ENCODE assay signal across 21 mouse cellular contexts in genomic region chr3:149306709-149307108, GRCm38 (mm10).
DNase-seq lines count a peak whose midpoint lies in the region; ATAC-seq and TF ChIP-seq lines count a peak whose summit lies in the region.
"Had no signal": no experiment of that assay in that cellular context is flagged by ENCODE, and none has a peak within 500 bp of the region (broad histone marks: within the 10 kb centered on the region; RNA-seq: fewer than 3 reads in every experiment).

No protein-coding gene starts in this region.

- H3K4me2 ChIP-seq in embryonic facial prominence, embryonic 11.5 days (ENCODE audit: low read depth, low read length), result no peak overlapping the region
- H3K4me2 ChIP-seq in forebrain, embryonic 14.5 days (ENCODE audit: low read length), result no peak overlapping the region
- no peak overlapping the region for H3K4me2 ChIP-seq in forebrain, postnatal 0 days (ENCODE audit: low read depth)
- no peak overlapping the region for H3K4me2 ChIP-seq in midbrain, embryonic 11.5 days
- H3K4me2 ChIP-seq in midbrain, embryonic 14.5 days (ENCODE audit: low read length), result no peak overlapping the region
- H3K4me2 ChIP-seq: heart, embryonic 15.5 days; hindbrain, embryonic 13.5 days had no signal

- no peak overlapping the region for H3K27ac ChIP-seq in embryonic facial prominence, embryonic 11.5 days (replicated peaks; ENCODE audit: low read depth, low read length)
- H3K27ac ChIP-seq in embryonic facial prominence, embryonic 10.5 days (replicated peaks), result no peak overlapping the region
- H3K27ac ChIP-seq in forebrain, embryonic 14.5 days (ENCODE audit: low read depth, low read length), result no peak overlapping the region
- no peak overlapping the region for H3K27ac ChIP-seq in forebrain, postnatal 0 days (ENCODE audit: low read depth, low read length)
- no peak overlapping the region for H3K27ac ChIP-seq in midbrain, embryonic 11.5 days (ENCODE audit: low read depth, low read length)
- H3K27ac ChIP-seq in midbrain, embryonic 14.5 days (replicated peaks; ENCODE audit: low read depth, low read length), result no peak overlapping the region
- H3K27ac ChIP-seq: heart, embryonic 10.5 days; heart, embryonic 15.5 days; hindbrain, embryonic 13.5 days; hindbrain, postnatal 0 days had no signal

- H3K9ac ChIP-seq in embryonic facial prominence, embryonic 11.5 days (replicated peaks; ENCODE audit: low read length), result no peak overlapping the region
- no peak overlapping the region for H3K9ac ChIP-seq in forebrain, embryonic 14.5 days (ENCODE audit: low read length)
- no peak overlapping the region for H3K9ac ChIP-seq in forebrain, postnatal 0 days
- H3K9ac ChIP-seq in midbrain, embryonic 11.5 days (ENCODE audit: low read length), result no peak overlapping the region
- no peak overlapping the region for H3K9ac ChIP-seq in midbrain, embryonic 14.5 days (replicated peaks; ENCODE audit: low read length)
- H3K9ac ChIP-seq: heart, embryonic 15.5 days; hindbrain, embryonic 13.5 days had no signal

- no peak for TF ChIP-seq CTCF in forebrain, postnatal 0 days (IDR thresholded peaks at IDR 0.05; ENCODE audit: low read depth)

- ATAC-seq in embryonic facial prominence, embryonic 11.5 days (replicated peaks; ENCODE audit: insufficient number of reproducible peaks, low FRiP score, low TSS enrichment, low read depth), result no peak
- ATAC-seq in forebrain, embryonic 14.5 days, result peak; percentile 32; the same call in 1 of the 2 replicates
- ATAC-seq in forebrain, postnatal 0 days, result no peak
- ATAC-seq in midbrain, embryonic 11.5 days (ENCODE audit: low FRiP score), result peak; percentile 57; the same call in 1 of the 2 replicates
- no peak for ATAC-seq in midbrain, embryonic 14.5 days (ENCODE audit: low FRiP score, low TSS enrichment)
- ATAC-seq: hindbrain, postnatal 0 days had no signal

- WGBS in embryonic facial prominence, embryonic 11.5 days, result 49% methylated on average over 3 of the region's 3 CpGs
- WGBS in embryonic facial prominence, embryonic 10.5 days, result 57% methylated on average over 3 of the region's 3 CpGs
- WGBS in forebrain, embryonic 14.5 days, result 21% methylated on average over 3 of the region's 3 CpGs
- 32% methylated on average over 3 of the region's 3 CpGs for WGBS in forebrain, postnatal 0 days
- WGBS in midbrain, embryonic 11.5 days, result 29% methylated on average over 3 of the region's 3 CpGs
- 29% methylated on average over 3 of the region's 3 CpGs for WGBS in midbrain, embryonic 14.5 days

- H3K27me3 ChIP-seq in embryonic facial prominence, embryonic 11.5 days (ENCODE audit: control insufficient read depth, insufficient read depth, low read length), result no peaks in the 10 kb centered on the region
- H3K27me3 ChIP-seq in embryonic facial prominence, embryonic 10.5 days (replicated peaks; ENCODE audit: low read depth, poor library complexity, severe bottlenecking), result 0 out of 2 replicates have a peak, but pooled peaks cover 3% of the 10 kb centered on the region
- H3K27me3 ChIP-seq in forebrain, embryonic 14.5 days (replicated peaks; ENCODE audit: control insufficient read depth, insufficient read depth, low read length), result no peaks in the 10 kb centered on the region
- no peaks in the 10 kb centered on the region for H3K27me3 ChIP-seq in forebrain, postnatal 0 days (ENCODE audit: insufficient read depth, low read length)
- no peaks in the 10 kb centered on the region for H3K27me3 ChIP-seq in midbrain, embryonic 11.5 days (ENCODE audit: control insufficient read depth, insufficient read depth, low read length)
- no peaks in the 10 kb centered on the region for H3K27me3 ChIP-seq in midbrain, embryonic 14.5 days (ENCODE audit: control insufficient read depth, insufficient read depth, low read length)
- H3K27me3 ChIP-seq: heart, embryonic 15.5 days had no signal

- no peaks in the 10 kb centered on the region for H3K36me3 ChIP-seq in embryonic facial prominence, embryonic 11.5 days (replicated peaks; ENCODE audit: control insufficient read depth, insufficient read depth, low read depth, low read length)
- no peaks in the 10 kb centered on the region for H3K36me3 ChIP-seq in embryonic facial prominence, embryonic 10.5 days (replicated peaks)
- H3K36me3 ChIP-seq in forebrain, embryonic 14.5 days (ENCODE audit: control insufficient read depth, insufficient read depth, low read length), result no peaks in the 10 kb centered on the region
- H3K36me3 ChIP-seq in forebrain, postnatal 0 days (ENCODE audit: insufficient read depth), result no peaks in the 10 kb centered on the region
- H3K36me3 ChIP-seq in midbrain, embryonic 11.5 days (ENCODE audit: control insufficient read depth, insufficient read depth, low read length), result no peaks in the 10 kb centered on the region
- no peaks in the 10 kb centered on the region for H3K36me3 ChIP-seq in midbrain, embryonic 14.5 days (ENCODE audit: control insufficient read depth, insufficient read depth, low read length)
- H3K36me3 ChIP-seq: heart, embryonic 10.5 days; heart, embryonic 15.5 days; hindbrain, embryonic 13.5 days had no signal

- H3K4me1 ChIP-seq in embryonic facial prominence, embryonic 11.5 days (ENCODE audit: control insufficient read depth, insufficient read depth, low read length), result no peaks in the 10 kb centered on the region
- peaks cover 27% of the 10 kb centered on the region for H3K4me1 ChIP-seq in embryonic facial prominence, embryonic 10.5 days
- H3K4me1 ChIP-seq in forebrain, embryonic 14.5 days (ENCODE audit: control insufficient read depth, insufficient read depth, low read length), result peaks cover 3% of the 10 kb centered on the region; the same call in 1 of the 2 replicates
- no peaks in the 10 kb centered on the region for H3K4me1 ChIP-seq in forebrain, postnatal 0 days (ENCODE audit: insufficient read depth)
- peaks cover 3% of the 10 kb centered on the region; the same call in 1 of the 2 replicates for H3K4me1 ChIP-seq in midbrain, embryonic 11.5 days (ENCODE audit: control insufficient read depth, insufficient read depth, low read length)
- H3K4me1 ChIP-seq in midbrain, embryonic 14.5 days (ENCODE audit: control insufficient read depth, insufficient read depth, low read length), result no peaks in the 10 kb centered on the region
- H3K4me1 ChIP-seq: heart, embryonic 10.5 days; heart, embryonic 15.5 days; hindbrain, embryonic 13.5 days had no signal

- no peak overlapping the region for H3K4me3 ChIP-seq in embryonic facial prominence, embryonic 11.5 days (ENCODE audit: low read depth, low read length)
- no peak overlapping the region for H3K4me3 ChIP-seq in embryonic facial prominence, embryonic 10.5 days
- H3K4me3 ChIP-seq in forebrain, embryonic 14.5 days (ENCODE audit: low read depth, low read length), result no peak overlapping the region
- no peak overlapping the region for H3K4me3 ChIP-seq in forebrain, postnatal 0 days (ENCODE audit: low read depth, low read length)
- H3K4me3 ChIP-seq in midbrain, embryonic 11.5 days (ENCODE audit: low read depth, low read length), result no peak overlapping the region
- no peak overlapping the region for H3K4me3 ChIP-seq in midbrain, embryonic 14.5 days (replicated peaks; ENCODE audit: low read depth, low read length)
- H3K4me3 ChIP-seq: heart, embryonic 10.5 days; heart, embryonic 15.5 days; hindbrain, embryonic 13.5 days had no signal

- DNase-seq in embryonic facial prominence, embryonic 11.5 days (ENCODE audit: low spot score), result peak; percentile 44
- no peak for DNase-seq in embryonic facial prominence, embryonic 10.5 days (ENCODE audit: low spot score)
- no peak for DNase-seq in forebrain, embryonic 14.5 days (ENCODE audit: low spot score)
- no peak for DNase-seq in forebrain, postnatal 0 days
- DNase-seq in midbrain, embryonic 11.5 days (ENCODE audit: low spot score, missing footprints), result no peak
- no peak for DNase-seq in midbrain, embryonic 14.5 days
- DNase-seq in retina, embryonic 14.5 days (ENCODE audit: low spot score), result peak; percentile 76
- no peak for DNase-seq in right cerebral cortex, postnatal 10 days (ENCODE audit: low spot score in 2 of 2)
- DNase-seq: adrenal gland, adult 2 months; adrenal gland, postnatal 25 days; cerebellum, adult 18-20 months; cerebellum, adult 9-11 months; cerebellum, postnatal 36 days; gastrocnemius, postnatal 36 days; heart, adult 18-20 months; heart, postnatal 14 days; kidney, adult 11 months had no signal

- no peaks in the 10 kb centered on the region for H3K9me3 ChIP-seq in embryonic facial prominence, embryonic 11.5 days (replicated peaks; ENCODE audit: control insufficient read depth, low read length)
- H3K9me3 ChIP-seq in embryonic facial prominence, embryonic 10.5 days, result peaks cover 3% of the 10 kb centered on the region; the same call in 1 of the 2 replicates
- no peaks in the 10 kb centered on the region for H3K9me3 ChIP-seq in forebrain, embryonic 14.5 days (replicated peaks; ENCODE audit: control insufficient read depth, low read length)
- no peaks in the 10 kb centered on the region for H3K9me3 ChIP-seq in forebrain, postnatal 0 days (ENCODE audit: low read length)
- no peaks in the 10 kb centered on the region for H3K9me3 ChIP-seq in midbrain, embryonic 11.5 days (ENCODE audit: control insufficient read depth, low read length)
- no peaks in the 10 kb centered on the region for H3K9me3 ChIP-seq in midbrain, embryonic 14.5 days (ENCODE audit: control insufficient read depth, low read length)
- H3K9me3 ChIP-seq: heart, embryonic 10.5 days; heart, embryonic 15.5 days had no signal

Comparison
In these comparisons a context has a peak if more than half of its experiments do, and no peak if none do; other contexts are left out.
1. ATAC-seq: peak in forebrain, embryonic 14.5 days (single experiment) and midbrain, embryonic 11.5 days (single experiment); none in embryonic facial prominence, embryonic 11.5 days (single experiment), forebrain, postnatal 0 days (single experiment) and midbrain, embryonic 14.5 days (single experiment).
2. DNase-seq: peak in embryonic facial prominence, embryonic 11.5 days (single experiment) and retina, embryonic 14.5 days (single experiment); none in embryonic facial prominence, embryonic 10.5 days (single experiment), forebrain, embryonic 14.5 days (single experiment), forebrain, postnatal 0 days (single experiment), midbrain, embryonic 11.5 days (single experiment), midbrain, embryonic 14.5 days (single experiment) and right cerebral cortex, postnatal 10 days (0 of 2).